Mouse (Mus musculus) hindbrain, embryonic 12.5 days (tissue): ENCODE results near the gene Chst1. TPM values are rescaled to one million over a fixed set of nuclear protein-coding genes. Genes with fewer than 3 reads are reported as not detected.
A peak's percentile ranks its signal among the peaks of the same experiment; 100 is the strongest.

Source experiments
- ATAC-seq: fragments of 200-750 bp; cut with Nextera tagmentation; 2 replicates; pipeline ENCODE4 v1.8.0; 2017; ENCODE audit warnings: moderate TSS enrichment; ENCODE audit not compliant: low FRiP score
- H3K27ac ChIP-seq: fragments of 300-500 bp; sonication (generic); 2 replicates; pipeline ENCODE4 v1.5.1; 2016; ENCODE audit warnings: mild to moderate bottlenecking
- H3K27me3 ChIP-seq: fragments of 300-500 bp; sonication (generic); 2 replicates; pipeline ENCODE4 v1.6.1; 2016; ENCODE audit warnings: mild to moderate bottlenecking
- H3K36me3 ChIP-seq: fragments of 300-500 bp; sonication (generic); 2 replicates; pipeline ENCODE4 v1.6.1; 2016; ENCODE audit warnings: mild to moderate bottlenecking
- H3K4me1 ChIP-seq: fragments of 300-500 bp; sonication (generic); 2 replicates; pipeline ENCODE4 v1.6.1; 2016
- H3K4me2 ChIP-seq: fragments of 300-500 bp; sonication (generic); replicated peaks from 2 replicates; pipeline ENCODE4 v1.6.1; 2016; ENCODE audit warnings: mild to moderate bottlenecking
- H3K4me3 ChIP-seq: fragments of 300-500 bp; sonication (generic); 2 replicates; pipeline ENCODE4 v1.5.1; 2016; ENCODE audit warnings: mild to moderate bottlenecking
- H3K9ac ChIP-seq: fragments of 300-500 bp; sonication (generic); 2 replicates; pipeline ENCODE4 v1.6.1; 2016; ENCODE audit warnings: mild to moderate bottlenecking, moderate library complexity
- H3K9me3 ChIP-seq: fragments of 300-500 bp; sonication (generic); replicated peaks from 2 replicates; pipeline ENCODE4 v1.6.1; 2016; ENCODE audit warnings: mild to moderate bottlenecking
- WGBS: fragments of 180-500 bp; shearing (Covaris S2); methylation state at CpG from one replicate; pipeline ENCODE4 v1.1.7; 2016; 5-methylcytosine and 5-hydroxymethylcytosine counted together
- polyA plus RNA-seq: library from polyadenylated mRNA; unstranded; fragments of >200 nt; fragmentation: Nextera tagmentation; extraction: Ambion mirVana; gene quantifications from 2 replicates; pipeline ENCODE4 v1.2.1, GENCODE M21; 2016

Chst1 gene
- polyA plus RNA-seq, 1 experiment from 2014 or later, result 11.1 TPM

DNA sequence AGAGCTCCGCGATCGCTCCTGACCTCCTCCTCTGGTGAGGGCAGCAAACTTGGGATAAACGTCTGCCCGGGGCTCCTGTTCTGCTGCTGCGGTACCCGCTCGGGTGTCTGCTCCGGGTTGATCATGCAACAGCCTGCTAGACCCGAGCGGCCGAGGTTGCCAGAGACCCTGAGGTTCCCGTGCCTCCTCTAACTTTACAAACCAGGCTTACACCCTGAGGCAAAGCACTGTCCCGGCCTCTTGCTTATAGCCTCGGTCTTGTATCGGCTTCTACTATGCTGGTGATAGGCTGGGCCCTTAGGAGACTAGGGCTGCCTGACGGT is 802 bp downstream of the Chst1 start:
- ATAC-seq, result no peak; the same call in 1 of the 2 replicates

DNA sequence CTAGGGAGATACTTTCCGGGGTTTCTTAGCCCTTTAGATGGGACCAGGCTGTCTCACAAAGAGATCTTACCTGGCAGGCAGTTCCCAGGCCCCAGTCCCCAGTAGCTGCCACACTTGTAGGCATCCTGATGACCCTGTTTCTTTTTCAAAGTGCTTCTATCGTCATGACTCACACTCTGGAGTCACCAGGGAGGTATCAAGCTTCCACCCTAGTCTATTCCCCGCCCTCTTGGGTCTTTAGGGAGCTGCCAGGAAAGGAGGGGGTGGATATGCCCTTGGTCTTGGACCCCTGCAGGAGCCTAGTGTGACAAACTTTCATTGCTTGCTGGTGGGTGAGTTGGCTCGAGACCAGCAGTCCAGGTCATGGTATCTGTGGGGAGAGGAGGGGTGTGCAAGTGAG is 1.7 kb downstream of the Chst1 start:
- Histone ChIP-seq H3K4me1 (peaks cover 40% of the 10 kb centered on the region), H3K27me3 (peaks cover 43% of the 10 kb centered on the region), H3K9me3 (no peaks in the 10 kb centered on the region), H3K36me3 (no peaks in the 10 kb centered on the region), H3K27ac (no peak overlapping the region), H3K4me3 (peak overlapping the region; percentile 77), H3K4me2 (peak overlapping the region; percentile 98), H3K9ac (0 out of 2 replicates have a peak overlapping the region, but pooled peaks have one; percentile 89)
- no peak for ATAC-seq
- 43% methylated on average over 4 of the region's 4 CpGs for WGBS

More for the DNA sequence above, 802 bp downstream of the Chst1 start:
- Histone ChIP-seq H3K4me1 (peaks cover 40% of the 10 kb centered on the region), H3K36me3 (no peaks in the 10 kb centered on the region), H3K27me3 (peaks cover 44% of the 10 kb centered on the region), H3K4me2 (peak overlapping the region; percentile 98), H3K9me3 (no peaks in the 10 kb centered on the region), H3K4me3 (peak overlapping the region; percentile 77), H3K9ac (peak overlapping the region; percentile 89), H3K27ac (peak overlapping the region; percentile 78)
- under 1% methylated on average over 17 of the region's 17 CpGs for WGBS

DNA sequence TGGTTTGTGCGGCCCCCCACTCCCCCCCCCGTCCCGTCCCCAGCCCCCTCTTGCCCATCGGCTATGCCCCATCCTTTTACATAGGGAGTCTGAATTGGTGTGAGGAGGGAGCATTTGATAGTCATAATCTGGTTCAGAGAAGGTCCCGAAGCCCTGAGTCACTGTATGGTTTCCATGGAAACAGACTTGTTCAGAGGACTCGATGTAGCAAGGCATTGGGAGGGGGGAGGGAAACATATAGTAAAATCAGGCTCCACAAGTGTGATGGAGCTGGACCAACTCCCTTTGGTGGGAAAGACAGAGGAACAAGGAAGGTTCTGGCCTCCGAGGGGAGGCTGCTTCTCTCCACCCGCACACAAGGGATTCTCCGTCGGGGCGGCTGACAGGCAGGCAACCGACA is 2.6 kb downstream of the Chst1 start:
- no peak for ATAC-seq
- Histone ChIP-seq H3K36me3 (no peaks in the 10 kb centered on the region), H3K9ac (no peak overlapping the region), H3K4me1 (peaks cover 40% of the 10 kb centered on the region), H3K27me3 (peaks cover 40% of the 10 kb centered on the region), H3K9me3 (no peaks in the 10 kb centered on the region), H3K27ac (no peak overlapping the region), H3K4me2 (peak overlapping the region; percentile 98), H3K4me3 (no peak overlapping the region)
- 25% methylated on average over 12 of the region's 12 CpGs for WGBS

DNA sequence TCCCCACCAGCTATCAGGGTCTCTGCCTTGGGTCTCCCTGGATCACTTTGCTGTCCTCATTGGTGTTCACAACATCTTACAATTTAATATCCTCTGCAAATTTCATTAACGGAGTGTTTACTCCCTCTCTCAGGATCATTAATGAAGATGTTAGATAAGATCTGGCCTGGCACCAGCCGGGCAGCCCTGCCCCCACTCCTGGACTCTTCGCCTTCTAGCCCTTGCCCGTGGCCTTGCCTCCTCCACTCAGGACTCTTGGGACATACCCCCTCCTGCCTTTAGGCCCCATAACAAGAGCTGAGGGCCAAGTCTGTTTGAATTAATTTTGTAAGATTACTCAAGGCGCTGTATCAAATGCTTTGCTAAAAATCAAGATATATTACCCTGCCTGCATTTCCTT is 4.1 kb downstream of the Chst1 start:
- Histone ChIP-seq H3K4me3 (no peak overlapping the region), H3K9me3 (no peaks in the 10 kb centered on the region), H3K27ac (no peak overlapping the region), H3K36me3 (no peaks in the 10 kb centered on the region), H3K27me3 (peaks cover 36% of the 10 kb centered on the region), H3K9ac (no peak overlapping the region), H3K4me1 (peaks cover 40% of the 10 kb centered on the region), H3K4me2 (no peak overlapping the region)
- no peak for ATAC-seq
- WGBS, result 73% methylated on average over 5 of the region's 5 CpGs

DNA sequence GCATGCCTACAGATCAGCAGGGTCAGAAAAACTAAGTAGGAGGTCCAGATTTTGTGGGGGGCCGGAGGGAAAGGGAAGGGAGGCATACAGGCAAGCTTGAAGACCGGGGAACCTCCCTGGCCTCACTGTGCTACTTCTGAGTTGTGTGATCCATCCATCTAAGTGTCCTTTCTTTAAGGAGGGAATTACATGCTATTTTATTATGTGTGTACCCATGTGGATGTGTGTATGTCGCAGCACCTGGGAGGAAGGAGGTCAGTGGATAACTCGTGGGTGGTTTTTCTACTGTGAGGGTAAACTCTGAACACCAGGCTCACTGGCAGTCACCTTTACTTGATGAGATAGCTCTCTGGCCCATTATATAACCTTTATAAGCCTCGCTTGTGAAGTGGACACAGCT is 5.1 kb downstream of the Chst1 start:
- Histone ChIP-seq H3K9ac (no peak overlapping the region), H3K9me3 (no peaks in the 10 kb centered on the region), H3K4me2 (no peak overlapping the region)

DNA sequence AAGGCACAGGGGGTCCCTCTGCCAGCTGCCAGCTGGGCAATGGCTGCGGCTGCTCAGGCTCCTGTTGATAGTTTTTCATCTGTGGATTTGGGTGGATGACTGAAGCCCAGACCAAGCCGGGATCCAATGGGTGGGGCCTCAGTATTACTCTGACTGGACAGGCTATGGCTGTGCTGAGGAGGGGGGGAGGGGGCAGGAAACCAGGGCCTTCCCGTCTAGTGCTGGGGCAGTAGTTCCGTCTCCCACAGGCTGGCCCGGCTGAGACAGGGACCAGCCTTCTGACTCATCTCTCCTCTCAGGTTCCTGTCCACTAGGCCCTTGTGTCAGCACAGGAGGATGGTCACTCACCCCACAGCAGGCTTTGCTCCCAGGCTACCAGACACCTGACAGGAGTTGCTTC is 6.5 kb downstream of the Chst1 start:
- Histone ChIP-seq H3K27ac (no peak overlapping the region), H3K9me3 (no peaks in the 10 kb centered on the region), H3K9ac (no peak overlapping the region), H3K27me3 (peaks cover 39% of the 10 kb centered on the region), H3K36me3 (no peaks in the 10 kb centered on the region), H3K4me1 (peaks cover 30% of the 10 kb centered on the region), H3K4me2 (no peak overlapping the region), H3K4me3 (no peak overlapping the region)
- WGBS, result 71% methylated on average over 5 of the region's 5 CpGs
- no peak for ATAC-seq

More for the DNA sequence above, 5.1 kb downstream of the Chst1 start:
- WGBS, result 81% methylated on average over 5 of the region's 5 CpGs
- Histone ChIP-seq H3K36me3 (no peaks in the 10 kb centered on the region), H3K4me1 (peaks cover 40% of the 10 kb centered on the region), H3K27me3 (peaks cover 35% of the 10 kb centered on the region), H3K4me3 (no peak overlapping the region), H3K27ac (no peak overlapping the region; the same call in 1 of the 2 replicates)
- ATAC-seq, result no peak

DNA sequence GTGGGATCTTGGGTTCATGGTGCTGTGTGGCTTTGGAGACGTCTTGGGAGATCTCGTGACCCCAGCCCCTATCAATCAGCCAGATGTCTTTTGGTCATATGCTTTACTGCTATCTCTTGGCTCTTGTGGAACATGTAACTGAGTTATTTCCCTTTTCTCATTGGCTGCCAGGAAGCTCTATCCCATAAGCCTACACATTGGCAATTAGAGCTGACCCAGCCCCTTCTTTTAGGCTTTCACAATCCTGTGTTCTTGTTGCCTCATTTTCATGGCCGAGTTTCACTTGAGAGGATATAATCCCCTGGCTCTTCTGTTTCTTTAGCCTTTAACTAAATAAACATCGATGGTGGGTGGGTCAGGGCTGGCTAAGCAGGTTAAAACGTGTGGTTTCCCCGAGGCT is 7.6 kb downstream of the Chst1 start:
- Histone ChIP-seq H3K27ac (no peak overlapping the region), H3K4me2 (no peak overlapping the region), H3K9me3 (no peaks in the 10 kb centered on the region), H3K36me3 (no peaks in the 10 kb centered on the region), H3K27me3 (peaks cover 30% of the 10 kb centered on the region), H3K9ac (no peak overlapping the region), H3K4me1 (peaks cover 19% of the 10 kb centered on the region), H3K4me3 (no peak overlapping the region)
- WGBS, result 74% methylated on average over 6 of the region's 6 CpGs
- ATAC-seq, result no peak

DNA sequence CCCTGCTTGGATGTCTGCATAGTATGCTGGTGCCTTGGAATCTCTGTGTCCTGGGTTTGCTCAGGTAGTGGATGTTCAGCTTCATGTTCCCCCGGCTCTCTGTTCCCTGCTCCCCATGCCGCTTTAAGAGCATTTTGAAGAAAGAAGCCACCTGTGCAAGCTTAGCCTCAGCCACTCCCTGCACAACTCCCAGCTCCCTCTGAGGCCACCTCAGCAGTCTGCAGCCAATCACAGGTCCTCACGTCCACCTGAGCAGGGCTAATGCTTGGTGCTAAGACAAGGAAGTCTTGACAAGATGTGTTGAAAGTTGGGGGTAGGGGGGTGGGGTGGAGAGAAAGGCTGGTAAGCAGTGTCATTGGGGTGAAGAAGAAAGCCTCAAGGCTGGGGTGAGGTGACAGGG is 8.1 kb downstream of the Chst1 start:
- peaks cover 14% of the 10 kb centered on the region for H3K4me1 ChIP-seq
- H3K4me3 ChIP-seq, result no peak overlapping the region
- WGBS, result 91% methylated on average over 3 of the region's 3 CpGs
- H3K9me3 ChIP-seq, result no peaks in the 10 kb centered on the region
- no peaks in the 10 kb centered on the region for H3K36me3 ChIP-seq
- no peak overlapping the region for H3K27ac ChIP-seq
- H3K9ac ChIP-seq, result no peak overlapping the region
- no peak overlapping the region for H3K4me2 ChIP-seq
- peaks cover 26% of the 10 kb centered on the region for H3K27me3 ChIP-seq
- ATAC-seq, result no peak

DNA sequence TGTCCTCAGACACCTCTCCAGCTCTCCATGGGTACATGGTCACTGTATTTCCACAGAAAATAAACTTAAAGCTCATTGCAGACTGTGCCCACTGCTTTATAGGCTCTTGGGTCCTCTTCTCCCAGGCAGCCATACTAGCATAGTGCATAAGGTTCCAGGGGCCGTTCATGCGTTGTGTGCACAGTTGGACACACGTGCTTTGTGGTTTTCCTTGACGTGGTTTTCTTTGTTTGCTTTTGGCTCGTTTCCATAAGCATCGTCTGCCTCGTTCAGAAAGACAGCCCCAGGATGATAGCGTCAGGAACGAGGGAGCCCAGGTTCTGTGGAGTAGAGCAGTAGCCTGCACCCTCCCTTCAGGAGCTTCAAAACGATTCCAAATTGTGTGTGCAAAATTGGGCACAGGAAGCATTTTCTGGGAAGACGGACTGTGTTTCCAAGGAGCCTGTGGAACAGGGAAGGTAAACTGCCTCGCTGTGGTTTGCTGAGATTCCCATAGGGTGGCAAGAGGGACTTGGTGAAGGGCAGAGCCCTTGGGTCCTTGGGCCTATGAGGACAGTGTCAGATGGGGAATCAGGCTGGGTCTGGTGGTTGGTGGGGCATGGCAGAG is 8.6 kb downstream of the Chst1 start:
- peaks cover 21% of the 10 kb centered on the region for H3K27me3 ChIP-seq
- H3K27ac ChIP-seq, result no peak overlapping the region
- 65% methylated on average over 12 of the region's 12 CpGs for WGBS
- no peak overlapping the region for H3K9ac ChIP-seq
- H3K36me3 ChIP-seq, result no peaks in the 10 kb centered on the region
- no peak overlapping the region for H3K4me2 ChIP-seq
- no peak overlapping the region for H3K4me3 ChIP-seq
- ATAC-seq, result no peak
- no peaks in the 10 kb centered on the region for H3K9me3 ChIP-seq
- peaks cover 10% of the 10 kb centered on the region for H3K4me1 ChIP-seq

DNA sequence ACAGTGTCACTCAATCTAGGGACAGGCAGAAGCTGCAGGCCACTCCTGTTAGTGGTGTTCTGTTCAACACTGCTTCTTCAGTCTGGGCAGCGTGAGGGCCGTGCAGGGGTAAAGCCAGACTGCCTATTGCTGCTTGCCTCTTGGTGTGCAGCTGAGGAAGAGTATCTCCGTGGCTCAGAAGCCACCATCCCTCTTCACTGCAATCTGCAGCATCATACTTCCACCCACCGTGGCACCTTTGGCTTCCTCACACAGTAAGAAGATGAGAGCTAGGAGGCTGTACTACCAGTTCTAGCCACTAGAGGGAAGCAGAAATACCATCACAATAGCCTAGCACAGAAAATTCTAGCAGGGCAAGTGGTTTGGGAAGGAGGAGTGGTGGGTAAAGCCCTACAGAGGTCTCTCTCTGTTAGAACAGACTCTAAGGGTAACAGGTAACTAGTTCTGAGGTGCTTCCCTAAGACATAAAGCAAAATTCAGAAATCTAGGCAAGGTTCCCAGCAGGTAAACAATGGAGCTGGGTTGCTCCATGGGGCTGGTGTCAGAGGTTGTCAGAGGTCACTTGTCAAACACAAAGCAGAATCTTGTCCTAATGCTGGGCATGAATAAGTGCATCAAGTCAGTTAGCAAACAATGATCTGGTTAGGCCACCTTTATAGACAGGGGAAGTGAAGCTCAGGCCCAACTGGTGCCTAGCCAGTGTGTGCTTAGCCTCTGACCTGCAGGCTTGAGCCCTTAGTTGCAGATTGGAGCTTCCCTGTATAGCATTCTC is 9.5 kb downstream of the Chst1 start:
- H3K27ac ChIP-seq, result no peak overlapping the region
- H3K27me3 ChIP-seq, result peaks cover 17% of the 10 kb centered on the region
- 49% methylated on average over 4 of the region's 4 CpGs for WGBS
- H3K9me3 ChIP-seq, result no peaks in the 10 kb centered on the region
- no peak overlapping the region for H3K4me2 ChIP-seq
- ATAC-seq, result no peak; the same call in 1 of the 2 replicates
- no peak overlapping the region for H3K4me3 ChIP-seq
- 0 out of 2 replicates have a peak, but pooled peaks cover 4% of the 10 kb centered on the region for H3K36me3 ChIP-seq
- H3K4me1 ChIP-seq, result peaks cover under 1% of the 10 kb centered on the region
- H3K9ac ChIP-seq, result no peak overlapping the region

DNA sequence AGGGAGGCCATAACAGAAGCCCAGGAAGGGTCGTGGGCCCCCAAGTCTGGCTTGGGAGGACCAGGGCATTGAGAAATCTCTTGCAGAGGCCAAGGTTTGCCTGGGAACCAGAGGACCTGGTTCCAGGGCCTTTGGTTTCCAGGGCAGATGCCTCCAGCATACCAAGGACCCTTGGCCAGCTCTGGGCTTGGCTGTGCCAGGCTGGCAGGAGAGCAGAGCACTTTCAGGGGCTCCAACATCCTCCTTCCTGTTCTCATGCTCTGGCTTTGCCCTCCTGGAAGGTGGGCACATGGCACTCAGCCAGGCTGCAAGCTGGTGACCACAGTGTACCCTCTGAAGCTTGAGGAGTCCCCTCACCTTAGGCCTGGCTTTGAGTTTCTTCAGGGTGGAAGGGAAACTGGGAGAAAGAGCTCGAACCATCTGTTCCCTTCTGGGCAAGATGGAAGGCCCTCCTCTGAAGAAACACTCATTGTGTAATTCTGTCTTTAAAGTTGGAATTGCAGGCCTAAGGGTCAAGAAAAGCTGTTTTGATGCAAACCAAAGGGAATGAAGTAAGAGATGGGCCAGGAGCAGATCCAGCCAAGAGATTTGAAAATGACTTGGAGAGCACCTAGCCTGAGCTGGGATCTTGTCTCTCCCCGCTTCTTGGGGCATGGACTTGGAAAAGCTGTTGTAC is 10.3 kb downstream of the Chst1 start:
- H3K27ac ChIP-seq, result no peak overlapping the region
- no peak for ATAC-seq
- 79% methylated on average over 3 of the region's 3 CpGs for WGBS
- no peak overlapping the region for H3K9ac ChIP-seq
- no peak overlapping the region for H3K4me2 ChIP-seq
- H3K36me3 ChIP-seq, result 0 out of 2 replicates have a peak, but pooled peaks cover 4% of the 10 kb centered on the region
- peaks cover 17% of the 10 kb centered on the region for H3K27me3 ChIP-seq
- H3K4me1 ChIP-seq, result no peaks in the 10 kb centered on the region
- H3K9me3 ChIP-seq, result no peaks in the 10 kb centered on the region
- H3K4me3 ChIP-seq, result no peak overlapping the region

DNA sequence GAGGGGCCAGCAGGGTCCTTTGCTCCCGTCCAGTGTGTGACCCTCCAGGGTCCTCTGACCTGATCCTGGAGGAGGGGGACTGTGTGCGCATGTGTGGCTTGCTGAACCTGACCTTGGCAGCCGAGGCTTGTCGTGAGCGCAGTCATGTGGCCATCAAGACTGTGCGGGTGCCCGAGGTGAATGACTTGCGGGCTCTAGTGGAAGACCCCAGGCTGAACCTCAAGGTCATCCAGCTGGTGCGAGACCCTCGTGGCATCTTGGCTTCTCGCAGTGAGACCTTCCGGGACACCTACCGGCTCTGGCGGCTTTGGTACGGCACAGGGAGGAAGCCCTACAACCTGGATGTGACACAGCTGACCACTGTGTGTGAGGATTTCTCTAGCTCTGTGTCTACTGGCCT is 14.1 kb downstream of the Chst1 start:
- Histone ChIP-seq H3K9ac (no peak overlapping the region), H3K4me3 (no peak overlapping the region), H3K9me3 (no peaks in the 10 kb centered on the region), H3K4me1 (no peaks in the 10 kb centered on the region), H3K36me3 (0 out of 2 replicates have a peak, but pooled peaks cover 4% of the 10 kb centered on the region), H3K4me2 (no peak overlapping the region), H3K27me3 (peaks cover 10% of the 10 kb centered on the region), H3K27ac (no peak overlapping the region)
- no peak for ATAC-seq
- WGBS, result 93% methylated on average over 15 of the region's 15 CpGs
